ENCODE assay signal across 20 mouse cellular contexts in the genomic region with DNA sequence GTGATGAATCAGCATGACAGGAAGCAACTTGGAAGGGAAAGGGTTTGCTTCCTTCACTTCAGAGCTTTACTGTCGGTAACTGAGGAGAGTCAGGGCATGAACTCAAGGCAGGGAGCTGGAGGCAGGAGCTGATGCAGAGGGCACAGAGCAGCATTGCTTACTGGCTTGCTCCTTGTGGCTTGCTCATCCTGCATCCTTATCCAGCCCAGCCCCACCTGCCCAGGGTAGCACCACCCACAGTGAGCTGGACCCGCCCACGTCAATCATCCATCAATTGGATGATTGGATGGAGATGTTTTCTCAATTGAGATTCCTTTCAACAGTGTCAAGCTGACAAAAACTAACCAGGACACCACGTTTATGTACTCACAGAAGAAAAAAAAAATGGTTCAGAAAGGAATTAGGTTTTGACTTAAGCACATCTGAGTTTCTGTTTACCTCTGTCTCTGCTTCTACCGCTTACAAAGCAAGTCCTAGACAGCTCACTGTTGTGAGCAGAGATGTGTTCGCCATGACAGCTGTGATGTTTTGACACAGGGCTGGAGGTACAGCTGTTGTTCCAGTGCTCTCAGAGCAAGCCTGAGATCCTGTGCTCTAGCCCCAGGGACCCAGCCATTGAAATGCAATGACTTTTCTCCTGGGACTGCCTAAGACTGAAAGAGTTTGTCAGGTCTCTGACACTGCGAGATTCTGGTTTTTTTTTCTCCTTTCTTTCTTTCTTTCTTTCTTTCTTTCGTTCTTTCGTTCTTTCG.
DNase-seq lines count a peak whose midpoint lies in the region; ATAC-seq and TF ChIP-seq lines count a peak whose summit lies in the region.
"Had no signal": no experiment of that assay in that cellular context is flagged by ENCODE, and none has a peak within 500 bp of the region (broad histone marks: within the 10 kb centered on the region; RNA-seq: fewer than 3 reads in every experiment).

No protein-coding gene starts in this region.

- H3K27me3 ChIP-seq in forebrain, embryonic 14.5 days (replicated peaks; ENCODE audit: control insufficient read depth, insufficient read depth, low read length) = no peaks in the 10 kb centered on the region
- H3K27me3 ChIP-seq in forebrain, embryonic 12.5 days = peaks cover 31% of the 10 kb centered on the region
- H3K27me3 ChIP-seq in stomach, embryonic 16.5 days (ENCODE audit: control insufficient read depth, insufficient read depth, low read length) = no peaks in the 10 kb centered on the region
- no peaks in the 10 kb centered on the region for H3K27me3 ChIP-seq in stomach, postnatal 0 days (ENCODE audit: control insufficient read depth, insufficient read depth, low read length)
- H3K27me3 ChIP-seq in myocyte (ENCODE audit: control insufficient read depth, insufficient read depth, insufficient read length) = no peaks in the 10 kb centered on the region
- H3K27me3 ChIP-seq: limb, embryonic 13.5 days; Patski had no signal

- no peak overlapping the region for H3ac ChIP-seq in myocyte (ENCODE audit: control insufficient read depth, insufficient read length)

- 34% methylated on average over 10 of the region's 10 CpGs for WGBS in forebrain, embryonic 14.5 days
- 21% methylated on average over 10 of the region's 10 CpGs for WGBS in forebrain, embryonic 12.5 days
- 34% methylated on average over 10 of the region's 10 CpGs for WGBS in stomach, embryonic 16.5 days
- WGBS in stomach, postnatal 0 days = 39% methylated on average over 10 of the region's 10 CpGs

- DNase-seq in forebrain, embryonic 14.5 days (ENCODE audit: low spot score) = peak; percentile 13
- no peak for DNase-seq in stomach, postnatal 0 days (ENCODE audit: low spot score)
- DNase-seq in embryo, embryonic 10.5 days (ENCODE audit: low spot score) = peak; percentile 38
- DNase-seq in layer of hippocampus, adult 9-11 months = no peak
- no peak for DNase-seq in gastrocnemius, adult 18-20 months (ENCODE audit: low spot score)
- DNase-seq: cerebellum, adult 9-11 months; heart, postnatal 10 days; kidney, adult 18-20 months; kidney, postnatal 14 days; thymus, postnatal 25 days had no signal

- no peak overlapping the region for H3K27ac ChIP-seq in forebrain, embryonic 14.5 days (ENCODE audit: low read depth, low read length)
- no peak overlapping the region for H3K27ac ChIP-seq in forebrain, embryonic 12.5 days
- peak overlapping the region; percentile 27; the same call in 1 of the 2 replicates for H3K27ac ChIP-seq in stomach, embryonic 16.5 days (ENCODE audit: low read length)
- no peak overlapping the region for H3K27ac ChIP-seq in stomach, postnatal 0 days (replicated peaks)
- H3K27ac ChIP-seq: heart, embryonic 10.5 days; hindbrain, embryonic 14.5 days; limb, embryonic 13.5 days; liver, embryonic 15.5 days; midbrain, embryonic 12.5 days had no signal

- no peaks in the 10 kb centered on the region for H3K36me3 ChIP-seq in forebrain, embryonic 14.5 days (ENCODE audit: control insufficient read depth, insufficient read depth, low read length)
- H3K36me3 ChIP-seq in forebrain, embryonic 12.5 days (replicated peaks) = no peaks in the 10 kb centered on the region
- H3K36me3 ChIP-seq in stomach, embryonic 16.5 days (ENCODE audit: control insufficient read depth, insufficient read depth, low read length) = no peaks in the 10 kb centered on the region
- H3K36me3 ChIP-seq in stomach, postnatal 0 days (ENCODE audit: control insufficient read depth, insufficient read depth, low read length) = no peaks in the 10 kb centered on the region
- H3K36me3 ChIP-seq in myocyte (ENCODE audit: control insufficient read depth, insufficient read depth) = no peaks in the 10 kb centered on the region
- H3K36me3 ChIP-seq: heart, embryonic 10.5 days; limb, embryonic 13.5 days; liver, embryonic 15.5 days; midbrain, embryonic 12.5 days had no signal

- H3K9me3 ChIP-seq in forebrain, embryonic 14.5 days (replicated peaks; ENCODE audit: control insufficient read depth, low read length) = no peaks in the 10 kb centered on the region
- no peaks in the 10 kb centered on the region for H3K9me3 ChIP-seq in forebrain, embryonic 12.5 days
- H3K9me3 ChIP-seq in stomach, embryonic 16.5 days (replicated peaks; ENCODE audit: control insufficient read depth, low read length) = no peaks in the 10 kb centered on the region
- H3K9me3 ChIP-seq in stomach, postnatal 0 days (ENCODE audit: control insufficient read depth, low read length) = no peaks in the 10 kb centered on the region
- H3K9me3 ChIP-seq: heart, embryonic 10.5 days; limb, embryonic 13.5 days; liver, embryonic 15.5 days; midbrain, embryonic 12.5 days had no signal

- no peak for TF ChIP-seq EP300 in stomach, postnatal 0 days (optimal IDR thresholded peaks at IDR 0.05)

- H3K4me1 ChIP-seq in forebrain, embryonic 14.5 days (ENCODE audit: control insufficient read depth, insufficient read depth, low read length) = peaks cover 21% of the 10 kb centered on the region
- peaks cover 32% of the 10 kb centered on the region for H3K4me1 ChIP-seq in forebrain, embryonic 12.5 days
- peaks cover 22% of the 10 kb centered on the region for H3K4me1 ChIP-seq in stomach, embryonic 16.5 days (ENCODE audit: control insufficient read depth, insufficient read depth, low read length)
- H3K4me1 ChIP-seq in stomach, postnatal 0 days (replicated peaks; ENCODE audit: control insufficient read depth, insufficient read depth) = peaks cover 6% of the 10 kb centered on the region

- H3K4me3 ChIP-seq in forebrain, embryonic 14.5 days (ENCODE audit: low read depth, low read length) = no peak overlapping the region
- no peak overlapping the region for H3K4me3 ChIP-seq in forebrain, embryonic 12.5 days (replicated peaks)
- H3K4me3 ChIP-seq in stomach, embryonic 16.5 days (replicated peaks; ENCODE audit: low read length) = no peak overlapping the region
- H3K4me3 ChIP-seq in stomach, postnatal 0 days (ENCODE audit: low read depth, low read length) = no peak overlapping the region
- no peak overlapping the region for H3K4me3 ChIP-seq in myocyte
- H3K4me3 ChIP-seq: heart, embryonic 10.5 days; limb, embryonic 13.5 days; liver, embryonic 15.5 days; midbrain, embryonic 12.5 days had no signal

- H3K79me2 ChIP-seq in myocyte (ENCODE audit: control insufficient read depth, insufficient read depth) = no peaks in the 10 kb centered on the region

- no peak overlapping the region for H3K9ac ChIP-seq in forebrain, embryonic 14.5 days (ENCODE audit: low read length)
- no peak overlapping the region for H3K9ac ChIP-seq in forebrain, embryonic 12.5 days
- no peak overlapping the region for H3K9ac ChIP-seq in stomach, embryonic 16.5 days (ENCODE audit: low read length)
- no peak overlapping the region for H3K9ac ChIP-seq in stomach, postnatal 0 days (ENCODE audit: low read length)
- H3K9ac ChIP-seq: hindbrain, embryonic 14.5 days; limb, embryonic 13.5 days; liver, embryonic 15.5 days; midbrain, embryonic 12.5 days had no signal

- no peak overlapping the region for H3K4me2 ChIP-seq in forebrain, embryonic 14.5 days (ENCODE audit: low read length)
- no peak overlapping the region for H3K4me2 ChIP-seq in forebrain, embryonic 12.5 days
- no peak overlapping the region for H3K4me2 ChIP-seq in stomach, embryonic 16.5 days (ENCODE audit: low read depth, low read length)
- H3K4me2 ChIP-seq in stomach, postnatal 0 days (replicated peaks; ENCODE audit: low read depth) = no peak overlapping the region
- H3K4me2 ChIP-seq in myocyte (ENCODE audit: low read depth) = no peak overlapping the region
- H3K4me2 ChIP-seq: hindbrain, embryonic 14.5 days; limb, embryonic 13.5 days; liver, embryonic 15.5 days; midbrain, embryonic 12.5 days had no signal

- no peak for ATAC-seq in forebrain, embryonic 14.5 days
- ATAC-seq in forebrain, embryonic 12.5 days (ENCODE audit: low FRiP score) = no peak
- no peak for ATAC-seq in stomach, embryonic 16.5 days (ENCODE audit: insufficient read depth, low FRiP score)
- no peak for ATAC-seq in stomach, postnatal 0 days (ENCODE audit: low FRiP score, low TSS enrichment)
- ATAC-seq: lung, postnatal 0 days; Patski had no signal

- TF ChIP-seq CTCF in stomach, postnatal 0 days (IDR thresholded peaks at IDR 0.05; ENCODE audit: low read depth) = no peak

- no peak for TF ChIP-seq POLR2A in myocyte (IDR thresholded peaks at IDR 0.05; ENCODE audit: insufficient read length, low read depth)

TF ChIP-seq in myocyte, 11 proteins besides CTCF, POLR2A, EP300 and RAD21:
- TF ChIP-seq E2F4 (IDR thresholded peaks at IDR 0.05; ENCODE audit: insufficient read depth) = no peak
- TF ChIP-seq MYOG (IDR thresholded peaks at IDR 0.05; ENCODE audit: control insufficient read depth in 1 of 3, insufficient read depth in 1 of 3, insufficient read length in 2 of 3, low read depth in 2 of 3) = peak in 1 of 3 experiments; percentile 28
- TF ChIP-seq MAX (IDR thresholded peaks at IDR 0.05; ENCODE audit: low read depth) = no peak
- TF ChIP-seq MYOD1 (IDR thresholded peaks at IDR 0.05; ENCODE audit: control insufficient read depth in 1 of 3, insufficient read length in 2 of 3, low read depth in 2 of 3) = peak in 2 of 3 experiments; percentile 46 to 55

Comparison
In these comparisons a context has a peak if more than half of its experiments do, and no peak if none do; other contexts are left out.
1. DNase-seq: peak in forebrain, embryonic 14.5 days (single experiment) and embryo, embryonic 10.5 days (single experiment); none in stomach, postnatal 0 days (single experiment), layer of hippocampus, adult 9-11 months (single experiment) and gastrocnemius, adult 18-20 months (single experiment).